Mouse (Mus musculus): ENCODE measurements around the gene Zcchc7.
"Not testable (repeated sequence)": the region's sequence is repeated elsewhere in the genome, so short reads cannot be mapped to it uniquely, and the experiment has no call there.

The Zcchc7 gene

DNA sequence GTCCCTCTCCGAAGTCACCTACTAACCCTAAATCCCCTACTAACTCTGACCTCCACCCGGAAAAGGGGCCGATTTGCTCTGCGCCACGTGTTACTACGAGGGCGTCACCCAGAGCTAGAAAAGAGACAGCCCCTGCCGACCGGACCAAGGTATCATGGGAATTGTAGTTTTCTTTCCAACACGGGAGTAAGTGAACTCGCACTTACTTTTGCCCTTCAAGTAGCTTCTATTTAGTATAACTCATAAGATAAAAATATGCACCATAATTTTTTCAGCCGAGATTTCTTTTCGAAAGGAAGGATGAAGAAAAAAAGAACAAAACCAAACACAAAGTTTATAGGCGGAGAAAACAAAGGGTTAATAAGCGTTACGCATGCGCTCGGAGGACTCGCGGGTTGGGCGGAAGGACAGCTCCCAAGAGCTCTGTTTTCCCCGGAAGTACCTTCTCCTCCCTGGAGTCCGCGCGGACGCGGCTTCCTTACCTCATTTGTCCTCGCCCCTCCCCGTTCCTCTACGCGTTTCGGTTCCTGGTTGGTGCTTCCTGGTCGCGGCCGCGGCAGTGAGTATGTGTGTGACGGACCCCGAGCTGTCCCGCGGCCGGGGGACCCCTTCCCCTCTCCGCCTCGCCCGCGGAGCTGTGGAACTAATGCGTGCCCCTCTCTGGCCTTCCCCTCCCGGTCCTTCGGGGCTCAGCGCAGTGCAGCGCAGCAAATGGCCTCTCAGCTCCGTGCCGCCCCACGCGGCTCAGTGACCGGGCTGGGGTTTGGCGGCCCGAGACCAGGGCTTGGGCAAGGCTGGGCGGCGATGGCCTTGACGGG, 666 bp downstream of the Zcchc7 start:
- peak; percentile 99 for ATAC-seq (ENCODE audit: insufficient number of reproducible peaks, low FRiP score, low TSS enrichment)

- not testable (repeated sequence) for ATAC-seq (ENCODE audit: insufficient number of reproducible peaks, low FRiP score, low TSS enrichment)
Observed at GRCm38 (mm10) chr4:44757131-44757530, 1.5 kb downstream of the Zcchc7 start.

- ATAC-seq (ENCODE audit: insufficient number of reproducible peaks, low FRiP score, low TSS enrichment) = no peak
Observed at GRCm38 (mm10) chr4:44774890-44775289, 19.2 kb downstream of the Zcchc7 start.

- no peak for ATAC-seq (ENCODE audit: insufficient number of reproducible peaks, low FRiP score, low TSS enrichment)
Observed at GRCm38 (mm10) chr4:44776651-44777050, 21.0 kb downstream of the Zcchc7 start.

DNA sequence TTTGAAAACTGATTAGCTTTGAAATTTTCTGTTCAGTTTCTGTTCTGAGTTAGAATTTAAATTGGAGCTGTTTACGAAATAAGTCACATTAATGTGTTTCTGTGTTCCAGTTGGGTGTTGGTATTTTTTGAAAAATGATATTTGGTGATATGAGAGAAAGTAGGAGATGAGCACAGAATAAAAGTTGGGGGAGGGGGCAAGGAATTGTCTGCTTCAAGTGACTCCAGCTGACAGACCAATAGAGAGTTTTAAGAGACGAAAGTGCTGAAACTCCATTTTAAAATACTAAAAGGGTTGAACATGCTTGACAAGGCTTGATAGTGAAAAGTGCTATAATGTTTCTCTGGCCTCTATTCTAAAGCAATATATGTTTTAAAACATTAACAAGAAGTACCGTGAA, 21.4 kb downstream of the Zcchc7 start:
- ATAC-seq (ENCODE audit: insufficient number of reproducible peaks, low FRiP score, low TSS enrichment) = no peak

GRCm38 (mm10) chr4:44777711-44778110, 22.0 kb downstream of the Zcchc7 start:
- no peak for ATAC-seq (ENCODE audit: insufficient number of reproducible peaks, low FRiP score, low TSS enrichment)

GRCm38 (mm10) chr4:44778316-44778715, 22.6 kb downstream of the Zcchc7 start:
- no peak for ATAC-seq (ENCODE audit: insufficient number of reproducible peaks, low FRiP score, low TSS enrichment)

DNA sequence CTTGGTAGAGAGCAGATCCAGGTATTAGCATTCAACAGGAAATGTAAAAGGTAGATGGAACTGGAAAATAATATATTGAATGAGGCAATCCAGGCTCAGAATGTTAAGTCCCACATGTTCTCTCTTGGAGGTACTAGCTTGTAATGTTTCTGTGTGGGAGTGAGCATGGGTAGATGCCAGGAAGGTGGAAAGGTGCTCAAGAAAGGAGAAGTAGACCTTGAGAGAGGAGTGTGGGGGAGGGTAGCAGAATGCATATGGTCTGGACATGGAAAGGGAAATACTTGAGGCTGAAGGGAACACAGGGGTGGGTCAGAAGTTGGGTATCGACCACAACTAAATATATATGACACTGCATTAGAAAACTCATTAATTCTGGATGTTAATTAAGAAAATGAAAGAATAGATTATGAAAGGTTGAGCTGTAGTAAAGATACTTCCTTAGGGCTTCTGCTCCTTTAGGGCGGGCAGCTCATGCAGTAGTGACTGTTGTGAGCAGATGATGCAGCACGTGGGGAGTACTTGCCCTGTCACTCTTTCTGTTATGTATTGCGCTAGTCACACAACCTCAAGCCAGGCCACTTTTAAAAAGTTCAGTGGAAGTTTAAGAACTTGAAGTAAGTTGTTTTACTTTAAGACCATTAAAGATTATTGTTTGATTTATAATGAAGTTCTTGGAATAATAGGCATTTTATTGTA, 24.9 kb downstream of the Zcchc7 start:
- no peak for ATAC-seq (ENCODE audit: insufficient number of reproducible peaks, low FRiP score, low TSS enrichment)

GRCm38 (mm10) chr4:44781494-44781893, 25.8 kb downstream of the Zcchc7 start:
- no peak for ATAC-seq (ENCODE audit: insufficient number of reproducible peaks, low FRiP score, low TSS enrichment)

- ATAC-seq (ENCODE audit: insufficient number of reproducible peaks, low FRiP score, low TSS enrichment) = no peak
Observed at GRCm38 (mm10) chr4:44783566-44784292, 28.1 kb downstream of the Zcchc7 start.

GRCm38 (mm10) chr4:44812855-44813254, 57.2 kb downstream of the Zcchc7 start:
- ATAC-seq (ENCODE audit: insufficient number of reproducible peaks, low FRiP score, low TSS enrichment) = no peak

- no peak for ATAC-seq (ENCODE audit: insufficient number of reproducible peaks, low FRiP score, low TSS enrichment)
Observed at GRCm38 (mm10) chr4:44813770-44814169, 58.1 kb downstream of the Zcchc7 start.

DNA sequence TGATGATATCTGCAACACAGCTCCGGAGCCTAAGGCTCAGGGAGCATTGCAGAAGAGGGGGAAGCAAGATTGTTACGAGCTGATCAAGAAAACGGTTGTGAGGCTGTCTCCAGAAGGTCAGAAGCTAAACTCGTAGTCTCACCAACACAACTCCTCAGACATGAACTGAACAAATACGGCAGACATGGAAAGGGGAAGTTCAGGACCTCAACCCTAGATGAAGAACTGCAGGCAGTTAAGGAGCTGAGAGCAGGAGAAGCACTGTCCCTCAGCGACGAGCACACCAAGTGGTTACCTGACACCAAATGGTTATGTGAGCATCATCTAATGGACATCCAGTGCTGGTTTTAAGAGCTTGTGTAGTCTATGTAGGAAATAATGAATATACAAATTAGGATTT, 60.9 kb downstream of the Zcchc7 start:
- ATAC-seq (ENCODE audit: insufficient number of reproducible peaks, low FRiP score, low TSS enrichment) = no peak

DNA sequence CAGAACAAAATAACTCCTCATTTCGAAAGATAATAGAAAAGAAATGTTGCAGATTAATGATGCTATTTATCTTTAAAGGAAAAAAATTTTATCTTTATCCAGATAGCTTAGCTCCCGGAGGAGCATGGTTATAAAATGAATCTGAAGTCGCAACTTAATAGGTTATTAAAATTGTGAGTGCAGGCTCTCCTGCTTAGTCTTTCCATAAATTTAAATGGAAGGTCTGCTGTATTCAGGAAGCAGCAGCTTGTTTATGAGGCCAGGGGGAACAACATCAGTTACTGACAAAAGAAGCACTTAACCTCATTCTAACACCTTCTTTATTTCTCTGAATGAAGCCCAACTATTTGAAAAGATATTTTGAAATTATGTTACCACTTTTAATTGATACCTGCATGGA, 74.9 kb downstream of the Zcchc7 start:
- ATAC-seq (ENCODE audit: insufficient number of reproducible peaks, low FRiP score, low TSS enrichment) = no peak

- ATAC-seq (ENCODE audit: insufficient number of reproducible peaks, low FRiP score, low TSS enrichment) = no peak
Observed at GRCm38 (mm10) chr4:44851835-44852251, 96.2 kb downstream of the Zcchc7 start.

GRCm38 (mm10) chr4:44871591-44871990, 115.9 kb downstream of the Zcchc7 start:
- ATAC-seq (ENCODE audit: insufficient number of reproducible peaks, low FRiP score, low TSS enrichment) = no peak

DNA sequence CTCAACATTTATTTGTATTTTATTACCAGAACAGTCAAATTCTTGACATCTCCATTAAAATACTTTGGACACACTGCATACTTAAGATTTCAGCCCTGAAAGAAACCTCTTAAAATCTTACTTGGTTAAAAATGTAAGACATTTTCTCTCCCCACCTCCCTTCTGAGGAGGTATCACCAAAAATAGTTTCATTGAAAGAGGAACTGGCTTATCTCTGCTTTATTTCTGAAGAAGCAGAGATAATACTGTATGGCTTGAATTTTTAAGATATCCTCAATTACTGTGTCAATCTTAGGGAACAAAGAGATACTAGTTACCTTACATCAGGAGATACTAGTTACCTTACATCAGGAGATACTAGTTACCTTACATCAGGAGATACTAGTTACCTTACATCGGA, 116.4 kb downstream of the Zcchc7 start:
- no peak for ATAC-seq (ENCODE audit: insufficient number of reproducible peaks, low FRiP score, low TSS enrichment)

DNA sequence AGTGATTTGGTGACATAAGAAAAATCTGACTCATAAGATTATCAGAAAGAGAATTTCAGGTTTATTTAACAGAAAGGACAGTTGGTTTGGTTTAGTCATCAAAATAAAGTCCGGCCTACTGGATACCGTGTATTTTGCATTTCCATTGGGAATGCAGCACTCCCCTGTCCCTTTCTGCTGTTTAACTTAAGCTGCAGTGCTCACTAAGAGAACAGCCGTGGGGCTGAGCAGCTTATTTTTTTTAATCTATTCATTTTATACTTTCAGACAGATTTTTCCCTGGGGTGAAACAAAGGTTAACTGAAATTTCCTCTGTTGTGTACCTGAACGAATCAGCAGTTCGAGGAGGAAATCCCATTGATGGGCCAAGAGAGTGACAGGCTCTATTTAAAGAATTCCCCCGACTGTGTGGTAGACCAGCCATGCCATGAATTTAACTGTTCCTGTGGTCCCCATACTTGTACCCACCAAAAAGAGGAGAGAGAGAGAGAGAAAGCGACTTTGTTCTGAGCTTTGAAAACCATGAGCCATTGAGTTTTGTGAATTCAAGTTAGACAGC, 124.5 kb downstream of the Zcchc7 start:
- ATAC-seq (ENCODE audit: insufficient number of reproducible peaks, low FRiP score, low TSS enrichment) = no peak

- no peak for ATAC-seq (ENCODE audit: insufficient number of reproducible peaks, low FRiP score, low TSS enrichment)
Observed at GRCm38 (mm10) chr4:44886143-44886542, 130.5 kb downstream of the Zcchc7 start.

- ATAC-seq (ENCODE audit: insufficient number of reproducible peaks, low FRiP score, low TSS enrichment) = no peak
Observed at GRCm38 (mm10) chr4:44891344-44891743, 135.7 kb downstream of the Zcchc7 start.

All from cerebellum, adult (tissue).